Mouse (Mus musculus): Measurements from ENCODE around the gene Rasef.
"Not testable (repeated sequence)": the region's sequence is repeated elsewhere in the genome, so short reads cannot be mapped to it uniquely, and the experiment has no call there.

GRCm38 (mm10) chr4:73683216-73683615, 107.6 kb downstream of the Rasef start, which contains the start of gene Gm428:
- not testable (repeated sequence) for TF ChIP-seq CTCF (IDR thresholded peaks at IDR 0.05; ENCODE audit: borderline replicate concordance, insufficient read depth, low read length); POLR2A (IDR thresholded peaks at IDR 0.05; ENCODE audit: low read depth, low read length)
